Comparison of ENCODE assay signal across 24 mouse cellular contexts in genomic region chr15:12884855-12885254, GRCm38 (mm10).
DNase-seq lines count a peak whose midpoint lies in the region; ATAC-seq lines count a peak whose summit lies in the region.
"Had no signal": no experiment of that assay in that cellular context is flagged by ENCODE, and none has a peak within 500 bp of the region (broad histone marks: within the 10 kb centered on the region; RNA-seq: fewer than 3 reads in every experiment).

No protein-coding gene starts in this region.

- ATAC-seq in forebrain, embryonic 13.5 days = peak; percentile 30; the same call in 1 of the 2 replicates
- ATAC-seq in forebrain, embryonic 12.5 days (ENCODE audit: low FRiP score) = no peak
- ATAC-seq: Patski had no signal

- no peaks in the 10 kb centered on the region for H3K27me3 ChIP-seq in forebrain, embryonic 13.5 days
- H3K27me3 ChIP-seq in forebrain, embryonic 12.5 days = no peaks in the 10 kb centered on the region
- H3K27me3 ChIP-seq: embryonic facial prominence, embryonic 15.5 days; limb, embryonic 13.5 days; liver, embryonic 15.5 days; Patski had no signal

- peak; percentile 25 to 50 for DNase-seq in layer of hippocampus, adult 8-10 months (ENCODE audit: low spot score in 2 of 2)
- no peak for DNase-seq in layer of hippocampus, postnatal 14 days (ENCODE audit: low spot score in 2 of 2)
- DNase-seq in frontal cortex, postnatal 14 days (ENCODE audit: low spot score in 2 of 2) = peak; percentile 50 to 53
- DNase-seq in right cerebral cortex, adult 2 months (ENCODE audit: low spot score in 2 of 2) = peak; percentile 61 to 63
- no peak for DNase-seq in Muller cell, postnatal 12 days (ENCODE audit: inconsistent ontology term)
- no peak for DNase-seq in adrenal gland, postnatal 25 days
- DNase-seq: adrenal gland, adult 8-10 months; cerebellum, adult 18-20 months; cerebellum, postnatal 25 days; embryo, embryonic 11 days; gastrocnemius, postnatal 36 days; heart, postnatal 10 days; kidney, postnatal 36 days; retina, postnatal 1 day; thymus, adult 2 months had no signal

- peaks cover 94% of the 10 kb centered on the region for H3K36me3 ChIP-seq in forebrain, embryonic 13.5 days (ENCODE audit: poor library complexity, severe bottlenecking)
- H3K36me3 ChIP-seq in forebrain, embryonic 12.5 days (replicated peaks) = peaks cover 84% of the 10 kb centered on the region

- no peak overlapping the region for H3K9ac ChIP-seq in forebrain, embryonic 13.5 days
- no peak overlapping the region for H3K9ac ChIP-seq in forebrain, embryonic 12.5 days
- H3K9ac ChIP-seq: embryonic facial prominence, embryonic 15.5 days; hindbrain, embryonic 14.5 days; limb, embryonic 13.5 days; liver, embryonic 15.5 days had no signal

- H3K4me3 ChIP-seq in forebrain, embryonic 13.5 days = no peak overlapping the region
- no peak overlapping the region for H3K4me3 ChIP-seq in forebrain, embryonic 12.5 days (replicated peaks)
- H3K4me3 ChIP-seq: embryonic facial prominence, embryonic 15.5 days; limb, embryonic 13.5 days; liver, embryonic 15.5 days; midbrain, embryonic 10.5 days had no signal

- H3K4me2 ChIP-seq in forebrain, embryonic 13.5 days = no peak overlapping the region
- no peak overlapping the region for H3K4me2 ChIP-seq in forebrain, embryonic 12.5 days
- H3K4me2 ChIP-seq: embryonic facial prominence, embryonic 15.5 days; hindbrain, embryonic 14.5 days; limb, embryonic 13.5 days; liver, embryonic 15.5 days had no signal

- H3K27ac ChIP-seq in forebrain, embryonic 13.5 days = no peak overlapping the region
- no peak overlapping the region for H3K27ac ChIP-seq in forebrain, embryonic 12.5 days
- H3K27ac ChIP-seq: embryonic facial prominence, embryonic 15.5 days; hindbrain, embryonic 14.5 days; limb, embryonic 13.5 days; liver, embryonic 15.5 days; macrophage; midbrain, embryonic 10.5 days had no signal

- H3K9me3 ChIP-seq in forebrain, embryonic 13.5 days (replicated peaks) = no peaks in the 10 kb centered on the region
- H3K9me3 ChIP-seq in forebrain, embryonic 12.5 days = no peaks in the 10 kb centered on the region
- H3K9me3 ChIP-seq: embryonic facial prominence, embryonic 15.5 days; limb, embryonic 13.5 days; liver, embryonic 15.5 days; midbrain, embryonic 10.5 days had no signal

- H3K4me1 ChIP-seq in forebrain, embryonic 13.5 days = no peaks in the 10 kb centered on the region
- no peaks in the 10 kb centered on the region for H3K4me1 ChIP-seq in forebrain, embryonic 12.5 days
- H3K4me1 ChIP-seq: embryonic facial prominence, embryonic 15.5 days; limb, embryonic 13.5 days; liver, embryonic 15.5 days; midbrain, embryonic 10.5 days had no signal

- 93% methylated on average over 15 of the region's 15 CpGs for WGBS in forebrain, embryonic 13.5 days
- 92% methylated on average over 15 of the region's 15 CpGs for WGBS in forebrain, embryonic 12.5 days

Comparison
In these comparisons a context has a peak if more than half of its experiments do, and no peak if none do; other contexts are left out.
1. DNase-seq: peak in layer of hippocampus, adult 8-10 months (2 of 2), frontal cortex, postnatal 14 days (2 of 2) and right cerebral cortex, adult 2 months (2 of 2); none in layer of hippocampus, postnatal 14 days (0 of 2), Muller cell, postnatal 12 days (single experiment) and adrenal gland, postnatal 25 days (single experiment).